Mouse (Mus musculus): ENCODE results near the gene G430095P16Rik. TPM values are rescaled to one million over a fixed set of nuclear protein-coding genes. Genes with fewer than 3 reads are reported as not detected.

Gene G430095P16Rik
- 7.1 and 7.4 TPM in 2 replicates for polyA plus RNA-seq (2016; fragmentation: Nextera tagmentation; extraction: Ambion mirVana)

GRCm38 (mm10) chr8:84722850-84723570, at the start of gene G430095P16Rik:
Gene G430095P16Rik (plus strand): TSS chr8:84723007.
- Histone ChIP-seq H3K9ac (peak within 1 kb of the TSS; percentile 34), H3K27ac (peak within 1 kb of the TSS; percentile 99), H3K4me2 (replicated peaks) (peak within 1 kb of the TSS; percentile 44), H3K27me3 (peaks cover 13% of the 10 kb centered on the region; the same call in 1 of the 2 replicates), H3K36me3 (peaks cover 50% of the 10 kb centered on the region), H3K4me1 (peaks cover 51% of the 10 kb centered on the region), H3K4me3 (peak within 1 kb of the TSS; percentile 14), H3K9me3 (no peaks in the 10 kb centered on the region)
- peak; percentile 90 for ATAC-seq (ENCODE audit: insufficient number of reproducible peaks, insufficient read depth, low FRiP score, low TSS enrichment)
- WGBS: 6% methylated on average over 10 of the region's 10 CpGs

GRCm38 (mm10) chr8:84677305-84677704, 45.5 kb upstream of the G430095P16Rik start:
- ATAC-seq (ENCODE audit: insufficient number of reproducible peaks, insufficient read depth, low FRiP score, low TSS enrichment): no peak
- H3K27ac ChIP-seq: no peak overlapping the region
- H3K4me2 ChIP-seq (replicated peaks): no peak overlapping the region
- 95% methylated on average over 5 of the region's 5 CpGs for WGBS
- no peak overlapping the region for H3K4me3 ChIP-seq
- no peaks in the 10 kb centered on the region for H3K27me3 ChIP-seq
- no peaks in the 10 kb centered on the region for H3K9me3 ChIP-seq
- no peak overlapping the region for H3K9ac ChIP-seq
- peaks cover 61% of the 10 kb centered on the region for H3K36me3 ChIP-seq
- H3K4me1 ChIP-seq: peaks cover 5% of the 10 kb centered on the region; the same call in 1 of the 2 replicates

- no peak for ATAC-seq (ENCODE audit: insufficient number of reproducible peaks, insufficient read depth, low FRiP score, low TSS enrichment)
- Histone ChIP-seq H3K9ac (no peak overlapping the region), H3K27ac (no peak overlapping the region), H3K4me3 (no peak overlapping the region), H3K36me3 (peaks cover 28% of the 10 kb centered on the region), H3K4me1 (peaks cover 23% of the 10 kb centered on the region), H3K9me3 (no peaks in the 10 kb centered on the region), H3K4me2 (replicated peaks) (no peak overlapping the region), H3K27me3 (no peaks in the 10 kb centered on the region)
- 90% methylated on average over 2 of the region's 2 CpGs for WGBS
These were observed 41.3 kb upstream of the G430095P16Rik start for GRCm38 (mm10) chr8:84681476-84681875.

- no peak for ATAC-seq (ENCODE audit: insufficient number of reproducible peaks, insufficient read depth, low FRiP score, low TSS enrichment)
- WGBS: 78% methylated on average over 2 of the region's 2 CpGs
- Histone ChIP-seq H3K36me3 (peaks cover 22% of the 10 kb centered on the region), H3K4me1 (peaks cover 27% of the 10 kb centered on the region), H3K4me3 (no peak overlapping the region), H3K27ac (no peak overlapping the region), H3K4me2 (replicated peaks) (no peak overlapping the region), H3K9ac (no peak overlapping the region), H3K27me3 (no peaks in the 10 kb centered on the region), H3K9me3 (no peaks in the 10 kb centered on the region)
These were observed 40.5 kb upstream of the G430095P16Rik start for GRCm38 (mm10) chr8:84682257-84682656.

- no peak for ATAC-seq (ENCODE audit: insufficient number of reproducible peaks, insufficient read depth, low FRiP score, low TSS enrichment)
- no peaks in the 10 kb centered on the region for H3K27me3 ChIP-seq
- 65% methylated on average over 3 of the region's 3 CpGs for WGBS
- H3K9me3 ChIP-seq: no peaks in the 10 kb centered on the region
- no peak overlapping the region for H3K9ac ChIP-seq
- H3K4me3 ChIP-seq: no peak overlapping the region
- peaks cover 19% of the 10 kb centered on the region for H3K36me3 ChIP-seq
- peaks cover 38% of the 10 kb centered on the region for H3K4me1 ChIP-seq
- H3K27ac ChIP-seq: no peak overlapping the region
- no peak overlapping the region for H3K4me2 ChIP-seq (replicated peaks)
These were observed 38.3 kb upstream of the G430095P16Rik start for GRCm38 (mm10) chr8:84684537-84684936.

- H3K27me3 ChIP-seq: no peaks in the 10 kb centered on the region
- H3K27ac ChIP-seq: peak within 1 kb of the TSS; percentile 92
- H3K9ac ChIP-seq: peak within 1 kb of the TSS; percentile 97
- H3K4me2 ChIP-seq (replicated peaks): peak within 1 kb of the TSS; percentile 87
- H3K36me3 ChIP-seq: peaks cover 23% of the 10 kb centered on the region
- 10% methylated on average over 20 of the region's 20 CpGs for WGBS
- peak within 1 kb of the TSS; percentile 87 for H3K4me3 ChIP-seq
- no peaks in the 10 kb centered on the region for H3K9me3 ChIP-seq
- ATAC-seq (ENCODE audit: insufficient number of reproducible peaks, insufficient read depth, low FRiP score, low TSS enrichment): 0 out of 2 replicates have a peak, but pooled peaks have one; percentile 23
- peaks cover 41% of the 10 kb centered on the region for H3K4me1 ChIP-seq
These were observed 36.4 kb upstream of the G430095P16Rik start, which contains the start of gene Trmt1 for GRCm38 (mm10) chr8:84686191-84687002. Gene Trmt1 (plus strand): TSS chr8:84686307.

GRCm38 (mm10) chr8:84687003-84687704, 35.7 kb upstream of the G430095P16Rik start:
- peak overlapping the region; percentile 97 for H3K9ac ChIP-seq
- peaks cover 41% of the 10 kb centered on the region for H3K4me1 ChIP-seq
- H3K27ac ChIP-seq: peak overlapping the region; percentile 92
- WGBS: under 1% methylated on average over 61 of the region's 62 CpGs
- H3K27me3 ChIP-seq: no peaks in the 10 kb centered on the region
- H3K4me3 ChIP-seq: peak overlapping the region; percentile 87
- peaks cover 21% of the 10 kb centered on the region for H3K36me3 ChIP-seq
- H3K9me3 ChIP-seq: no peaks in the 10 kb centered on the region
- peak; percentile 36; the same call in 1 of the 2 replicates for ATAC-seq (ENCODE audit: insufficient number of reproducible peaks, insufficient read depth, low FRiP score, low TSS enrichment)
- peak overlapping the region; percentile 87 for H3K4me2 ChIP-seq (replicated peaks)

GRCm38 (mm10) chr8:84687705-84688100, 35.1 kb upstream of the G430095P16Rik start, which contains the start of gene Nacc1:
Gene Nacc1 (minus strand): TSS chr8:84687862.
- Histone ChIP-seq H3K9ac (peak within 1 kb of the TSS; percentile 97), H3K4me1 (peaks cover 41% of the 10 kb centered on the region), H3K36me3 (peaks cover 21% of the 10 kb centered on the region), H3K4me2 (replicated peaks) (peak within 1 kb of the TSS; percentile 87), H3K9me3 (no peaks in the 10 kb centered on the region), H3K27ac (peak within 1 kb of the TSS; percentile 92), H3K4me3 (peak within 1 kb of the TSS; percentile 92), H3K27me3 (no peaks in the 10 kb centered on the region)
- ATAC-seq (ENCODE audit: insufficient number of reproducible peaks, insufficient read depth, low FRiP score, low TSS enrichment): peak; percentile 78
- under 1% methylated on average over 37 of the region's 37 CpGs for WGBS

- H3K4me1 ChIP-seq: peaks cover 41% of the 10 kb centered on the region
- H3K4me3 ChIP-seq: peak overlapping the region; percentile 92
- H3K27me3 ChIP-seq: no peaks in the 10 kb centered on the region
- peak overlapping the region; percentile 87 for H3K9ac ChIP-seq
- peak; percentile 77 for ATAC-seq (ENCODE audit: insufficient number of reproducible peaks, insufficient read depth, low FRiP score, low TSS enrichment)
- no peaks in the 10 kb centered on the region for H3K9me3 ChIP-seq
- H3K36me3 ChIP-seq: peaks cover 31% of the 10 kb centered on the region
- WGBS: under 1% methylated on average over 47 of the region's 47 CpGs
- peak overlapping the region; percentile 72 for H3K27ac ChIP-seq
- peak overlapping the region; percentile 87 for H3K4me2 ChIP-seq (replicated peaks)
These were observed 33.5 kb upstream of the G430095P16Rik start for GRCm38 (mm10) chr8:84689091-84689915.

GRCm38 (mm10) chr8:84693332-84693731, 29.5 kb upstream of the G430095P16Rik start:
- Histone ChIP-seq H3K4me1 (peaks cover 15% of the 10 kb centered on the region), H3K4me3 (no peak overlapping the region), H3K36me3 (peaks cover 65% of the 10 kb centered on the region), H3K4me2 (replicated peaks) (no peak overlapping the region), H3K9me3 (no peaks in the 10 kb centered on the region), H3K27me3 (no peaks in the 10 kb centered on the region), H3K27ac (no peak overlapping the region), H3K9ac (no peak overlapping the region)
- 51% methylated on average over 4 of the region's 4 CpGs for WGBS
- ATAC-seq (ENCODE audit: insufficient number of reproducible peaks, insufficient read depth, low FRiP score, low TSS enrichment): no peak
